ENCODE assay signal across 8 mouse cellular contexts in the genomic region with DNA sequence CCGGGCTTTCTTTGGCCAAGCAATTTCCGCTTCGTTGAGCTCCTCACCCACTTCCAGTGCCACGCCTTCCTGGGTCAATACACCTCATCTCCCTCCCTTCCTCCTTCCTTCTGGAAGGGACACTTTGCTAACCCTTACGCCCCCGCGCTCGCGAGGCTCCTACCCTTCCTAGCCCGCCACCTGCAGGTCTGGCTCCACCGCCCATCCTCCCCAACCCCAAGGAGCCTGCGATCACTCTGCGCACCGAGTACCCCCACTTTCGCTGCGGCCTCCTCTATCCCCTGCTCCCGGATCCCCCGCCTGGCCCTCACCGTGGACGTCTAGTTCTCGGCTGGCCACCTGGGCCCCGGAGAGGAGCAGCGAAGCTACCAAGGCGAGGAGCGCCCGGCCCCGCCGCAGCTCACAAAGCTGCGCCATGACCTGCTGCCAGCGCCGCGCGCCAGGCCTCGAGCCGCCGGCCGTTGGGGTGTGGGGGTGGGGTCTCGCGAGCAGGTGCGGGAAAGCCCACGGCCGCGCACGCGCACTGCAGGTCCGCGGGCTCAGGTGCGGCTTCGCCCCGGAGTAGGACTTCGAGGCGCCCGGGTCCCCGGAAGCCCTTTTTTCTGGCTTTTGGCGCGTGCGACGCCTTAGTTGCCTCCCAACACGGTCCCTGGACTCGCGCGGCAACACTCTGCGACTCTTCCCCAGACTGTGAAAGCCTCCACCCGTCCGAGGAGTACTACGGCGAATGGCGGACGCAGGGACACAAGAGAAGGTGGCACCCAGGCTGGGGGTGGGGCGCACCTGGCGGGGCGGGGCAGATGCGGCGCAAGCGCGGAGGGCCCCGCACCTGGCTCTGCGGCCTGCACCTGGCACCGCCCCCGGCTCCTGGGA. TPM values are rescaled to one million over a fixed set of nuclear protein-coding genes. Genes with fewer than 3 reads are reported as not detected.
A peak's percentile ranks its signal among the peaks of the same experiment; 100 is the strongest.
DNase-seq lines count a peak whose midpoint lies in the region; ATAC-seq and TF ChIP-seq lines count a peak whose summit lies in the region.

Spint2 (minus strand) TSS at position 712 of the 873 bp plus-strand sequence.

- DNase-seq in CD4-positive helper T cell, adult 2 months (ENCODE audit: low read depth, low spot score): peak; percentile 81
- no peak for DNase-seq in Patski (ENCODE audit: low read depth, low spot score)
- DNase-seq in embryo, embryonic 9.5 days (ENCODE audit: extremely low spot score): peak; percentile 63
- peak; percentile 56 to 66 for DNase-seq in heart, postnatal 14 days
- DNase-seq in kidney, postnatal 4 days: peak; percentile 91 to 95
- DNase-seq in ovary, postnatal 10 days (ENCODE audit: low spot score): peak; percentile 49
- peak; percentile 89 for DNase-seq in urinary bladder, adult 2 months (ENCODE audit: low spot score)

- in situ Hi-C loops in Patski (cut with MboI; ENCODE audit: low pct_unique_long_range_greater_than_20kb): loop anchor here (5.0 kb wide), 1 partner anchor 34 kb away; the partner anchor contains the start of gene 2200002D01Rik

- peak within 1 kb of the TSS; percentile 91 for H3K27ac ChIP-seq in lung, embryonic 15.5 days

- CTCF ChIA-PET in Patski (lab: Charles Lee): interaction anchor here (1.0 to 3.6 kb wide), 3 partner anchors 8 to 34 kb away, joined by 3 to 29 read pairs (median 4); partner anchors contain the start of gene 2200002D01Rik

- no peaks in the 10 kb centered on the region for H3K9me3 ChIP-seq in lung, embryonic 15.5 days

- no peaks in the 10 kb centered on the region for H3K36me3 ChIP-seq in lung, embryonic 15.5 days

- H3K27me3 ChIP-seq in Patski: no peaks in the 10 kb centered on the region
- H3K27me3 ChIP-seq in lung, embryonic 15.5 days: peaks cover 27% of the 10 kb centered on the region

- intact Hi-C loops in heart, postnatal 14 days (cut with DNase I): no loop called here

- 1% methylated on average over 80 of the region's 80 CpGs for WGBS in lung, embryonic 15.5 days

- peak within 1 kb of the TSS; percentile 60 for H3K9ac ChIP-seq in lung, embryonic 15.5 days

- peaks cover 20% of the 10 kb centered on the region for H3K4me1 ChIP-seq in lung, embryonic 15.5 days

- ATAC-seq in Patski: peak; percentile 57
- peak; percentile 87 for ATAC-seq in lung, embryonic 15.5 days (ENCODE audit: borderline replicate concordance, extremely low read depth, low FRiP score, low TSS enrichment)

- no peak for TF ChIP-seq CTCF in Patski (IDR thresholded peaks at IDR 0.05)

- H3K4me2 ChIP-seq in lung, embryonic 15.5 days: peak within 1 kb of the TSS; percentile 93

- H3K4me3 ChIP-seq in lung, embryonic 15.5 days: peak within 1 kb of the TSS; percentile 53

- POLR2A ChIA-PET in Patski (lab: Charles Lee): interaction anchor here (0.7 to 4.3 kb wide), 4 partner anchors 8 to 38 kb away, joined by 4 to 49 read pairs (median 5); partner anchors contain the start of gene 2200002D01Rik

RNA-seq across cellular contexts. Expression of gene Spint2, which starts in this region (rescaled TPM):
- 446 TPM for polyA plus RNA-seq in Patski (2021)
- 10 to 100 TPM; 39.2 to 42.9 TPM for total RNA-seq in heart, postnatal 14 days (2021)
- polyA plus RNA-seq in lung, embryonic 15.5 days (2015; fragmentation: Nextera tagmentation; extraction: Ambion mirVana): 325 and 332 TPM in 2 replicates
- polyA plus RNA-seq in urinary bladder, adult 2 months (2012; rRNA removed): 485 and 505 TPM in 2 replicates
